Mouse (Mus musculus) thymus, adult 2 months (tissue): ENCODE results near the gene Fbxo6.

Experiments
- CTCF ChIP-seq: fragments of 200-500 bp; IDR thresholded peaks from 2 replicates; pipeline ENCODE4 v1.5.1; 2012; ENCODE audit warnings: mild to moderate bottlenecking, control low read depth, low read length, moderate library complexity, borderline replicate concordance; ENCODE audit not compliant: control insufficient read depth, poor library complexity, insufficient read depth; ENCODE audit errors: extremely low read depth
- POLR2A ChIP-seq: fragments of 200-500 bp; IDR thresholded peaks from 2 replicates; pipeline ENCODE4 v1.6.1; 2012; ENCODE audit warnings: mild to moderate bottlenecking, low read length, control low read depth, moderate library complexity; ENCODE audit not compliant: control insufficient read depth, poor library complexity, insufficient read depth; ENCODE audit errors: extremely low read depth

- TF ChIP-seq POLR2A (no peak), CTCF (no peak)
Observed at GRCm38 (mm10) chr4:148130133-148130532, 21.8 kb downstream of the Fbxo6 start, which contains the start of gene Mad2l2.
